Mouse (Mus musculus): ENCODE measurements around the gene Terb2.

The Terb2 gene

GRCm38 (mm10) chr2:122186106-122186505 lies at the start of gene Terb2, which contains the start of gene Patl2:
Gene Terb2 (plus strand): TSS chr2:122186272.
Gene Patl2 (minus strand): TSS chr2:122186189.
- no peak for DNase-seq (ENCODE audit: low spot score in 2 of 2)

GRCm38 (mm10) chr2:122137839-122138465 lies 48.1 kb upstream of the Terb2 start:
- peak in 1 of 2 experiments; percentile 34 for DNase-seq (ENCODE audit: low spot score in 2 of 2)

GRCm38 (mm10) chr2:122140815-122141214 lies 45.3 kb upstream of the Terb2 start:
- DNase-seq (ENCODE audit: low spot score in 2 of 2), result no peak

- DNase-seq (ENCODE audit: low spot score in 2 of 2), result no peak
Measured at GRCm38 (mm10) chr2:122141332-122141967, 44.6 kb upstream of the Terb2 start.

GRCm38 (mm10) chr2:122143111-122143510 lies 43.0 kb upstream of the Terb2 start:
- DNase-seq (ENCODE audit: low spot score in 2 of 2), result no peak

GRCm38 (mm10) chr2:122145756-122146155 lies 40.3 kb upstream of the Terb2 start:
- peak in 1 of 2 experiments; percentile 43 for DNase-seq (ENCODE audit: low spot score in 2 of 2)

- no peak for DNase-seq (ENCODE audit: low spot score in 2 of 2)
Measured at GRCm38 (mm10) chr2:122146687-122147086, 39.4 kb upstream of the Terb2 start.

- peak; percentile 96 to 97 for DNase-seq (ENCODE audit: low spot score in 2 of 2)
Measured at GRCm38 (mm10) chr2:122147508-122148241, 38.4 kb upstream of the Terb2 start, which contains the start of gene B2m. Gene B2m (plus strand): TSS chr2:122147686.

GRCm38 (mm10) chr2:122148242-122148917 lies 37.7 kb upstream of the Terb2 start:
- DNase-seq (ENCODE audit: low spot score in 2 of 2), result peak; percentile 80

GRCm38 (mm10) chr2:122149316-122149715 lies 36.8 kb upstream of the Terb2 start:
- DNase-seq (ENCODE audit: low spot score in 2 of 2), result no peak

GRCm38 (mm10) chr2:122149716-122150115 lies 36.4 kb upstream of the Terb2 start:
- no peak for DNase-seq (ENCODE audit: low spot score in 2 of 2)

GRCm38 (mm10) chr2:122151221-122151620 lies 34.9 kb upstream of the Terb2 start:
- no peak for DNase-seq (ENCODE audit: low spot score in 2 of 2)

GRCm38 (mm10) chr2:122152850-122153249 lies 33.2 kb upstream of the Terb2 start:
- no peak for DNase-seq (ENCODE audit: low spot score in 2 of 2)

- DNase-seq (ENCODE audit: low spot score in 2 of 2), result no peak
Measured at GRCm38 (mm10) chr2:122153681-122154365, 32.2 kb upstream of the Terb2 start.

- DNase-seq (ENCODE audit: low spot score in 2 of 2), result no peak
Measured at GRCm38 (mm10) chr2:122154479-122154878, 31.6 kb upstream of the Terb2 start.

GRCm38 (mm10) chr2:122155292-122155691 lies 30.8 kb upstream of the Terb2 start:
- no peak for DNase-seq (ENCODE audit: low spot score in 2 of 2)

- DNase-seq (ENCODE audit: low spot score in 2 of 2), result no peak
Measured at GRCm38 (mm10) chr2:122156051-122156700, 29.9 kb upstream of the Terb2 start.

- DNase-seq (ENCODE audit: low spot score in 2 of 2), result no peak
Measured at GRCm38 (mm10) chr2:122157561-122157960, 28.5 kb upstream of the Terb2 start.

- no peak for DNase-seq (ENCODE audit: low spot score in 2 of 2)
Measured at GRCm38 (mm10) chr2:122158362-122158802, 27.7 kb upstream of the Terb2 start.

GRCm38 (mm10) chr2:122159667-122160066 lies 26.4 kb upstream of the Terb2 start:
- DNase-seq (ENCODE audit: low spot score in 2 of 2), result no peak

GRCm38 (mm10) chr2:122160680-122161079 lies 25.4 kb upstream of the Terb2 start, which contains the start of gene Trim69:
Gene Trim69 (plus strand): TSS chr2:122160700.
- DNase-seq (ENCODE audit: low spot score in 2 of 2), result peak; percentile 68 to 79
